Mouse (Mus musculus) embryonic fibroblast, embryonic 13.5 days (primary cell): ENCODE data around the gene Neu2.

Source experiments
- CTCF ChIP-seq: IDR thresholded peaks from 2 replicates; pipeline ENCODE4 v1.5.1; 2011; ENCODE audit warnings: mild to moderate bottlenecking, control low read depth, low read length, moderate library complexity, borderline replicate concordance; ENCODE audit not compliant: insufficient read depth
- POLR2A ChIP-seq: IDR thresholded peaks from 2 replicates; pipeline ENCODE4 v1.6.1; 2011; ENCODE audit warnings: low read depth, mild to moderate bottlenecking, control low read depth, low read length, moderate library complexity

- TF ChIP-seq CTCF (no peak), POLR2A (no peak)
These were observed 122.5 kb downstream of the Neu2 start for GRCm38 (mm10) chr1:87632163-87632562.
